Mouse (Mus musculus) embryonic facial prominence, embryonic 14.5 days (tissue): ENCODE results near the gene Bean1. TPM values are rescaled to one million over a fixed set of nuclear protein-coding genes. Genes with fewer than 3 reads are reported as not detected.

Experiments
- ATAC-seq: fragments of 200-750 bp; cut with Nextera tagmentation; 2 replicates; pipeline ENCODE4 v1.8.0; 2017; ENCODE audit warnings: low read depth, moderate number of reproducible peaks, moderate TSS enrichment
- DNase-seq: peaks from one replicate; pipeline ENCODE4 v3.0.0-alpha.2; 2015; ENCODE audit warnings: low spot score
- H3K27ac ChIP-seq: fragments of 300-500 bp; sonication (generic); replicated peaks from 2 replicates; pipeline ENCODE4 v1.5.1; 2014; ENCODE audit warnings: low read depth, mild to moderate bottlenecking, low read length, moderate library complexity
- H3K27me3 ChIP-seq: fragments of 300-500 bp; sonication (generic); replicated peaks from 2 replicates; pipeline ENCODE4 v1.6.1; 2014; ENCODE audit warnings: low read length; ENCODE audit not compliant: control insufficient read depth, insufficient read depth
- H3K36me3 ChIP-seq: fragments of 300-500 bp; sonication (generic); 2 replicates; pipeline ENCODE4 v1.6.1; 2014; ENCODE audit warnings: low read length, mixed read lengths; ENCODE audit not compliant: control insufficient read depth, insufficient read depth
- H3K4me1 ChIP-seq: fragments of 300-500 bp; sonication (generic); 2 replicates; pipeline ENCODE4 v1.6.1; 2014; ENCODE audit warnings: antibody characterized with exemption, low read length; ENCODE audit not compliant: control insufficient read depth, insufficient read depth
- H3K4me2 ChIP-seq: fragments of 300-500 bp; sonication (generic); 2 replicates; pipeline ENCODE4 v1.6.1; 2014; ENCODE audit warnings: low read depth, mild to moderate bottlenecking, low read length, moderate library complexity, mixed read lengths
- H3K4me3 ChIP-seq: fragments of 300-500 bp; sonication (generic); 2 replicates; pipeline ENCODE4 v1.5.1; 2014; ENCODE audit warnings: low read depth, mild to moderate bottlenecking, low read length
- H3K9ac ChIP-seq: fragments of 300-500 bp; sonication (generic); 2 replicates; pipeline ENCODE4 v1.6.1; 2014; ENCODE audit warnings: low read depth, mild to moderate bottlenecking, low read length, moderate library complexity, mixed read lengths
- H3K9me3 ChIP-seq: fragments of 300-500 bp; sonication (generic); 2 replicates; pipeline ENCODE4 v1.6.1; 2016; ENCODE audit warnings: low read length; ENCODE audit not compliant: control insufficient read depth
- WGBS: fragments of 180-500 bp; shearing (Covaris S2); extraction: QIAGEN DNeasy Blood & Tissue Kit; methylation state at CpG from one replicate; pipeline ENCODE4 v1.1.7; 2014; 5-methylcytosine and 5-hydroxymethylcytosine counted together
- polyA plus RNA-seq: library from polyadenylated mRNA; unstranded; fragments of >200 nt; fragmentation: Nextera tagmentation; extraction: Ambion mirVana; gene quantifications from 2 replicates; pipeline ENCODE4 v1.2.1, GENCODE M21; 2014

Bean1 gene
- polyA plus RNA-seq, 1 experiment from 2014 or later: 2.5 TPM

- ATAC-seq: 0 out of 2 replicates have a peak, but pooled peaks have one; percentile 30
- WGBS: 33% methylated on average over 11 of the region's 11 CpGs
Observed at GRCm38 (mm10) chr8:104219079-104219478, 48.8 kb downstream of the Bean1 start.

GRCm38 (mm10) chr8:104219806-104220205, 49.6 kb downstream of the Bean1 start:
- 43% methylated on average over 5 of the region's 5 CpGs for WGBS
- 0 out of 2 replicates have a peak, but pooled peaks have one; percentile 69 for ATAC-seq
- Histone ChIP-seq H3K36me3 (0 out of 2 replicates have a peak, but pooled peaks cover 3% of the 10 kb centered on the region), H3K4me2 (no peak overlapping the region), H3K9ac (no peak overlapping the region), H3K27ac (no peak overlapping the region), H3K4me1 (no peaks in the 10 kb centered on the region), H3K4me3 (no peak overlapping the region), H3K9me3 (peaks cover 7% of the 10 kb centered on the region; the same call in 1 of the 2 replicates), H3K27me3 (no peaks in the 10 kb centered on the region)
- DNase-seq: peak; percentile 79

More at GRCm38 (mm10) chr8:104219079-104219478, 48.8 kb downstream of the Bean1 start:
- H3K4me1 ChIP-seq: no peaks in the 10 kb centered on the region
- DNase-seq: peak; percentile 28
- H3K4me3 ChIP-seq: no peak overlapping the region
- no peak overlapping the region for H3K9ac ChIP-seq
- H3K9me3 ChIP-seq: 0 out of 2 replicates have a peak, but pooled peaks cover under 1% of the 10 kb centered on the region
- H3K27ac ChIP-seq: no peak overlapping the region
- no peaks in the 10 kb centered on the region for H3K27me3 ChIP-seq
- no peaks in the 10 kb centered on the region for H3K36me3 ChIP-seq
- H3K4me2 ChIP-seq: no peak overlapping the region

DNA sequence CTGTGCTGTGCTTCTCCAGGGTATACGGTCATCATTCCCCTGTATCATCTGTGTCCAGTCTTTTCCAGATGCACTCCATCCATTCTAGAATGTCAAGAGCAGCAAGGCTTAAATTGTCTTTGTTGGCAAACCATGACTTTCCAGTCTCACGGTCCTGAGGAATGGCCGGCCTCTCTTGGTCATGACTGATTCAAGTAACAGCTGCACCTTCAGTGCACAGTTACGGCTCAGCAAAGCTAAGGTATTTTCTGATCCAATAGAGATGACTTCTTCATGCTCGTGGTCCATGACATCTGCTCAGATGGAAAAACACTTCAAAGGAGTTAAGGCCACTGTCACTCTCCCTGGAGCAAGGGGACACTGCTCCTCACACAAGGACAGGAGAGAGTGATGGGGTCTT, 56.8 kb downstream of the Bean1 start:
- Histone ChIP-seq H3K27ac (no peak overlapping the region), H3K36me3 (peaks cover 70% of the 10 kb centered on the region), H3K4me2 (no peak overlapping the region), H3K4me1 (no peaks in the 10 kb centered on the region), H3K4me3 (no peak overlapping the region), H3K27me3 (no peaks in the 10 kb centered on the region), H3K9me3 (peaks cover 7% of the 10 kb centered on the region; the same call in 1 of the 2 replicates), H3K9ac (no peak overlapping the region)
- ATAC-seq (no peak), DNase-seq (no peak)
- WGBS: 85% methylated on average over 5 of the region's 5 CpGs

DNA sequence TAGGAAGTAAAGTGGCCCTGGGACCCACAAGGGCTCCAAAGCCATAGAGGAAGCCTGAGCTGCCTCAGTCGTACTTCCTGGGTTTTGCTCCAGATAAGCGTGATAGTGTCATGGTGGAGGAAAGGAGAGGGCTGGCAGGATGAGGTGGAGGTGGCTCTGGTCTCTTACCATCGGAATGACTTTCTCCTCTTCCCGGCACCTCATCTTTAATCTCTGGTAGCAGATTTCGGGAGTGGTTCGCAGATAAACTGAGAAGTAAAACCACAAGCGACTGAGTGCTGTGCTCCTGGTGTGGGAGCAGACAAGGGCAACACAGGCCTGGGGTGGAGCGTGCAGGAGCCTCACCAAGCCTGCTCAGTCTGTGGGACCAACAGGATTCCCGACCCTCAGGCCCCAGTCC, 60.1 kb downstream of the Bean1 start:
- ATAC-seq: no peak
- H3K27me3 ChIP-seq: no peaks in the 10 kb centered on the region
- no peak for DNase-seq
- H3K9me3 ChIP-seq: no peaks in the 10 kb centered on the region
- no peak overlapping the region for H3K27ac ChIP-seq
- no peak overlapping the region for H3K9ac ChIP-seq
- no peak overlapping the region for H3K4me3 ChIP-seq
- peaks cover 77% of the 10 kb centered on the region for H3K36me3 ChIP-seq
- no peaks in the 10 kb centered on the region for H3K4me1 ChIP-seq
- H3K4me2 ChIP-seq: no peak overlapping the region
- WGBS: 91% methylated on average over 9 of the region's 9 CpGs

DNA sequence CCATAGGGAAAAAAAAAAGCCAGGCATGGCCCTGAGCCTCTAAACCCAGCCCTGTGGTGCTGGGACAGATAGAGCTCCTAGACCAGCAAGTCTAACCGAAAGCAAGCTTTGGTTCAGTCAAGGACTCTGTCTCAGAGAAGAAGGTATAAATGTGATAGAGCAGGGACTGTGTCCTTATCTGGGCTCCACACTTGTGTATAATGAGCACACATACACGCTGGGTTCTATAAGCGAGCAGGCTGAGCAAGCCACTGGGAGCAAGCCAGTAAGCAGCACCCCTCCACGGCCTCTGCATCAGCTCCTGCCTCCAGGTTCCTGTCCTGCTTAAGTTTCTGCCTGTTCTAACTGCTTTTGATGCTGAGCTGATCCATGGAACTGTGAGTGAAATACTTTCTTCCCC, 61.8 kb downstream of the Bean1 start:
- Histone ChIP-seq H3K36me3 (peaks cover 77% of the 10 kb centered on the region), H3K9ac (no peak overlapping the region), H3K27me3 (no peaks in the 10 kb centered on the region), H3K4me1 (no peaks in the 10 kb centered on the region), H3K4me3 (no peak overlapping the region), H3K4me2 (no peak overlapping the region), H3K9me3 (no peaks in the 10 kb centered on the region), H3K27ac (no peak overlapping the region)
- 98% methylated on average over 4 of the region's 4 CpGs for WGBS
- ATAC-seq (no peak), DNase-seq (no peak)

GRCm38 (mm10) chr8:104232919-104233318, 62.7 kb downstream of the Bean1 start:
- Histone ChIP-seq H3K4me2 (no peak overlapping the region), H3K4me3 (no peak overlapping the region), H3K4me1 (no peaks in the 10 kb centered on the region), H3K9me3 (no peaks in the 10 kb centered on the region), H3K27ac (no peak overlapping the region), H3K9ac (no peak overlapping the region), H3K27me3 (no peaks in the 10 kb centered on the region), H3K36me3 (peaks cover 77% of the 10 kb centered on the region)
- ATAC-seq: no peak
- 91% methylated on average over 5 of the region's 5 CpGs for WGBS
- no peak for DNase-seq

DNA sequence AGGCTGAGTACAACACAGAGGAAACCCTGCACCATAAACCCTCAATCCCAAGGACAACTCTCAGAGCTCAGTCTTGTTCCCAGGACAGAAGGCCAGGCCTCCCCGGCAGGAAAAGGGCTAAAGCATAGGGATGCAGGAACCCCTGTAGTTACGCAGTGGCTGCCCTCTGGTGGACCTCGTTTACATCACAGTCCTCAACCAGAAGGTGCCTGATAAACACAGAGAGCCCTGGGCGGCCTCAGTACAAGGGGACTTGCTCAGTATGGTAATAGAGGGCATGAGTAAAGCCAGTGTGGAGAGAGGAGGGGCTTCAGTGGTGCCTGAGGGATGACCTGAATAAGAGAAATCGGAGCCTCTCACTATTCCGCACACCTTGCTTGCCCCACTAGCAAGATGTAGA, 64.3 kb downstream of the Bean1 start:
- no peaks in the 10 kb centered on the region for H3K4me1 ChIP-seq
- H3K4me2 ChIP-seq: no peak overlapping the region
- DNase-seq: peak; percentile 19
- H3K27ac ChIP-seq: no peak overlapping the region
- 0 out of 2 replicates have a peak, but pooled peaks have one; percentile 30 for ATAC-seq
- H3K36me3 ChIP-seq: peaks cover 80% of the 10 kb centered on the region
- no peaks in the 10 kb centered on the region for H3K9me3 ChIP-seq
- WGBS: 44% methylated on average over 6 of the region's 6 CpGs
- no peak overlapping the region for H3K4me3 ChIP-seq
- H3K9ac ChIP-seq: no peak overlapping the region
- H3K27me3 ChIP-seq: no peaks in the 10 kb centered on the region

- no peaks in the 10 kb centered on the region for H3K9me3 ChIP-seq
- no peaks in the 10 kb centered on the region for H3K4me1 ChIP-seq
- ATAC-seq (no peak), DNase-seq (no peak)
- peaks cover 73% of the 10 kb centered on the region for H3K36me3 ChIP-seq
- no peak overlapping the region for H3K27ac ChIP-seq
- WGBS: 85% methylated on average over 10 of the region's 10 CpGs
- no peak overlapping the region for H3K4me3 ChIP-seq
- no peaks in the 10 kb centered on the region for H3K27me3 ChIP-seq
- no peak overlapping the region for H3K4me2 ChIP-seq
- no peak overlapping the region for H3K9ac ChIP-seq
Observed at GRCm38 (mm10) chr8:104239418-104239861, 69.2 kb downstream of the Bean1 start.

GRCm38 (mm10) chr8:104242038-104242644, 71.9 kb downstream of the Bean1 start:
- no peaks in the 10 kb centered on the region for H3K4me1 ChIP-seq
- H3K4me3 ChIP-seq: no peak overlapping the region
- H3K27me3 ChIP-seq: no peaks in the 10 kb centered on the region
- ATAC-seq: no peak
- no peaks in the 10 kb centered on the region for H3K9me3 ChIP-seq
- no peak overlapping the region for H3K4me2 ChIP-seq
- no peak for DNase-seq
- no peak overlapping the region for H3K9ac ChIP-seq
- WGBS: 74% methylated on average over 12 of the region's 12 CpGs
- H3K27ac ChIP-seq: no peak overlapping the region
- H3K36me3 ChIP-seq: peaks cover 60% of the 10 kb centered on the region
